Mouse (Mus musculus) activated CD4-positive, CD25-positive, alpha-beta regulatory T cell, adult 4 months (primary cell): Measurements from ENCODE around the gene Slc12a5. TPM values are rescaled to one million over a fixed set of nuclear protein-coding genes. Genes with fewer than 3 reads are reported as not detected.

Experiments used
- ATAC-seq: one replicate; pipeline ENCODE4 v1.8.0; 2017
- polyA plus RNA-seq, 2 experiments: library from polyadenylated mRNA; unstranded; fragments of 100-300 nt; shearing (Covaris generic); gene quantifications; one replicate each; pipeline ENCODE4 v1.2.1; 2017

Slc12a5 gene
- polyA plus RNA-seq, 2 experiments from 2014 or later, result 0.34 TPM; not detected in 1

DNA sequence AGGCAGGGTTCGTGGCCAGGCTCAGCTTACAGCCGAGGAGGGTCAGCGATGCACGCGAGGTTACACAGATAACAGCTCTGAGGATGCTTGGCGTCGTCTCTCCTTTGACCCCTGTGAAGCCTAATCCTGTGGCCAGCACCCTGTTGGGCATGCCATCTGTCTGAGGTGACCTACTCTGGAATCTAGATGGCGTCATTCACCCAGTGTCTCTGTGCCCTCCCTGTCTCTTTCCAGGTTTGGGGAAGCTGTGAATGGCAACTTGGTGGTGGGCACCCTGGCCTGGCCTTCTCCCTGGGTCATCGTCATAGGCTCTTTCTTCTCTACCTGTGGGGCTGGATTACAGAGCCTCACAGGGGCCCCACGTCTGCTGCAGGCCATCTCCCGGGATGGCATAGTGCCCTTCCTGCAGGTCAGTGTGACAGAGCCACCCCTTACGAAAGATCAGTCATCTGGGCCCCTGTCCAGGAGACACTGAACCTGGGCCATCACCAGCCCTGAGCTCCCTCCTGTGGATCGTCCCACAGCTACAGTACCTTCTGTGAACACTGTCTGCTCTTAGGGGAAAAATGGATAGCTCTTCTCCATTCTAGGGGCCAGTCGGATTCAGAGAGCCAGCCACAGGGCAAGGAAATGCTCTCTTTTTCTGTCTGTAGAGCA lies 25.9 kb downstream of the Slc12a5 start:
- ATAC-seq, result no peak

DNA sequence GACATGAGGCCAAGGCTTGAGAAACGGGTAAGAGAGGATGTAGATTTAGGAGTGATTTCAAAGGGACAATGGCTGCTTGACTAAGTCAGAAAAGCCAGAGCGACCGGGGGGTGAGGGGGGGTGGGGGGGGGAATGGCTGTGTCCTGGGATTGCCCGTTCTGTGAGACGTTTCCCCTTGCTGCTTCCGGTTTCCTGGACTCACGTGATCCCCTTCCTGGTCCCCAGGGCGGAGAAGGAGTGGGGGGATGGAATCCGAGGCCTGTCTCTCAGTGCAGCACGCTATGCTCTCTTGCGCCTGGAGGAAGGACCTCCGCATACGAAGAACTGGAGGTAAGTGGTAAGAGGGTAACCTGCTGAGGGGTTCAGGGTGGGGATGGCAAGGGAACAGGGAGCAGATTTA lies 28.2 kb downstream of the Slc12a5 start:
- ATAC-seq, result no peak

DNA sequence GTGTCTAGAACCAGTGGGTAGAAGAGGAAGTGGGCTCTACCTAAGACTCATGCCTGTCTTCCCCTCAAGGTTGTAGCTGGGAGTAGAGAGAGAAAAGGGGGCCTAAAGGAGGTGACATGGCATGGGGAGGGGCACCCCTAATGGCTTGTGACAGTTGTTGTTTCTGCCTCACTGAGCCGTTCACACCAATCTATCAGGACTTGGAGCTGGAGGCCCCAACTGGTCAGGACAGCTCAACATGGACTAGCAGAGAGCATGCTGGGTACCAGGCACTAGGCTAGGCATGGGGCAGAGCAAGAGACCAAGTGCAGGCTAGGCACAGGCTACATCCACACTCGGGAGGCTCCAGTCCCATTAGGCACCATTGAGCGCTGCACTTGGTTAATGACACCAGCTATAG lies 30.5 kb downstream of the Slc12a5 start:
- no peak for ATAC-seq

DNA sequence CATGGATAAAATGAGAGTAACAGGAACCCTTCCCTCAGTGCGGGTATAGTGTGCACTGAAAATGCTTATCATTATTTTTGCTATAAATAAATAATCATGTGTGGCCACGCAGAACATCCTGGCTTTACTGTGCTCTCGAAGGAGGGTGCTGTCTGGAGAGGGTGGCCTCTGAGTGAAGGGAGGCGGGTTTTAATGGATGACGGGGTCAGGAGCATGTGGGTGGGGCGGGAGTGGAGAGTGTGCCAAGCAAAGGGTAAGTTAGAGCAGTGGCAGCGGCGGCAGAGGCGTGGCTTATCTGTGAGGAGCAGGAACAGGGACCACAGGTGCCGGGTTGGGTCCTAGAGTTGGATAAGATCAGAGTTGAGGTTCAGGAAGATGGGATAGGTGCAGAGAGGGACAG lies 31.2 kb downstream of the Slc12a5 start:
- no peak for ATAC-seq

DNA sequence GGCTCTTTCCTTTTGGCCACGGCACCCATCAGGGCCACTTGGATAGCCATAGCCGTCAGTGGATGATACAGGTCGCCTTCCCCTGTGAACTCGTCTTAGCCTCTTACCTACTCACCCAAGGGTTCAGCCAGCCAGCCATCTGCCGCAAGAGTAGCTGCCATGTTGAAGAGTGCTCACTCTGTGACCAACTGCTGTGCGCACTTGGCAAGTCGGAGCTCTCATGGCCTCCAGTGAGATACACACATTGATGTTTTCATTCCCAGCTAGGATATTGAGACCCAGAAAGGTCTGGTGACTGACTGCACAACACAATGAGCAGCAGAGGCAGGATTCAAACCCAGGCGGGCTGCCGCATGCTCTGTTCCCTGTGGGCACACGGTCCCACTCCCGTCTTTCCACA lies 33.6 kb downstream of the Slc12a5 start:
- no peak for ATAC-seq

DNA sequence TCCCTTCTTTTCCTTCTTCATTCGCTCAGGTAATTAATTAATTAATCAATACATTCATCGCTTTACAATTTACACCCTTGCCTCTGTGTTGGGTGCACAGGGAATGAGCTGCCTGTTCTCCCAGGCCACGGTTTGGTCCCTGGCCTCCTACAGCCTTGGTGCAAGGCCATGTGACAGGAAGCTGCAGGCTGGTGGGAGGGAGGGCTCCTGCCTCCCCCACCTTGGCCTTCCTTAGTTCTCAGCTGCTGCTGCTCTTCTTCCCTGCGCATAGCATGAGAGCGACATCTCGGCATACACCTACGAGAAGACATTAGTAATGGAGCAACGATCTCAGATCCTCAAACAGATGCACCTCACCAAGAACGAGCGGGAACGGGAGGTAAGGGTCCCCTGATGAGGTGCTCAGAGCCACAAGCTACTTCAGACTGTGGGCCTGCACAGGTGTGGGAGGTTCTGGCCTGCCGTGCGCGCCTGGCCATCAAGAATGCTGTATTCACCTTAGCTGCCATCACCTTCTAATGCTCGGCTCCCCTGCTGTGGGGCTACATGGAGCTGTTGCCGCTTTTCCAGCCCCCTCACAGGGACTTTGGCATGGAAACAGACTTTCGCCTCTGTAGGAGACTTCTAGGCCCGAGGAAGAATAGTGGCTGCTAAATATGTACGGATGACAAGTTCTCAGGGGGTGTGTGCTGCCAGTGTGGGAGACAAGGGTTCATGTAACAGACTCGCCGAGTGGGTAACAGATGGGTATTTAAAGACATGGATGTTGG lies 34.2 kb downstream of the Slc12a5 start:
- ATAC-seq, result no peak

DNA sequence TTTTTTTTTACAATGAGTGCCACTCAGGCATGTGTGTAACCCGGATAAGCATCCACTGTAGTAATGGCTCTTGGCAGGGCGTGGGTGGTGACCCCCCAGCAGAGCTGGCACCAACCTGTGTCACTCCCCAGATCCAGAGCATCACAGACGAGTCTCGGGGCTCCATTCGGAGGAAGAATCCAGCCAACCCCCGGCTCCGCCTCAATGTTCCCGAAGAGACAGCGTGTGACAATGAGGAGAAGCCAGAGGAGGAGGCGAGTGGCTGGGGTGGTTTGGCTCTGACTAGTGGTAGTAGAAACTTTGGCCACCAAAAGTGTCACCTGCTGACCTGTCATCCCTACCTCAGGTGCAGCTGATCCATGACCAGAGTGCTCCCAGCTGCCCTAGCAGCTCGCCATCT lies 35.4 kb downstream of the Slc12a5 start:
- no peak for ATAC-seq

DNA sequence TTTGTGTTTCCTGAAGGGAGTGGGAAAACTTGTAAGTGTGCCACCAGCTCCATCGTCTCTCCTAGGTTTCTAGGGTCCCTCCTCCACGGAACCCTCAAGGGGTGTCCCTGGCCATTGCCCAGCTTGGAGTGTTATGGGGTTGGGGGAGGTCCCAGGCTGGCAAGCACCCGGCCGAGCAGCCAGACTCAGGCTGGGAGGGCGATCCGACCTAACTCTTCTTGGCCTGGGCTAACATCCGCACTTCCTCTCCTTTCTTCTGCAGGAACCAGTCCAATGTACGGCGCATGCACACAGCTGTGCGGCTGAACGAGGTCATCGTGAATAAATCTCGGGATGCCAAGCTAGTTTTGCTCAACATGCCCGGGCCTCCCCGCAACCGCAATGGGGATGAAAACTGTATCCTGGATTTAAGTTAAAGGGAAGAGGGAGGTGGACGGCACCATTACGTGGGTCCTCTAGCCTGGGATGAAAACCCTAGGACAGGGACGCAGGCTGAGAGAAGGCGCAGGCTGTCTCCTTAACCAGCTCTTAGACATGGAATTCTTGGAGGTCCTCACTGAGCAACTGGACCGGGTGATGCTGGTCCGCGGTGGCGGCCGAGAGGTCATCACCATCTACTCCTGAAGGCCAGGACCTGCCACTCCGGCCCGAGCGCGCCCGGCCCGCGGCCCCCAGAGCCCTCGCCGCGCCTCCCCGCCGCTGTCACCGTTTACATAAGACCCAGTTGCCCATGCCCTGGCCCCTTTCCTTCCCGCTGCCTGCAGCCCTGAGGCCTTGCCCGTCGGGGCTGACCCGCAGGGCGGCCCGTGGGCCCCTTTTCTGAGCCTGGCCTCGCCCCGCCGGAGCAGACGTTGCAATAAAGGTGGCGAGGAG lies 36.5 kb downstream of the Slc12a5 start:
- no peak for ATAC-seq

DNA sequence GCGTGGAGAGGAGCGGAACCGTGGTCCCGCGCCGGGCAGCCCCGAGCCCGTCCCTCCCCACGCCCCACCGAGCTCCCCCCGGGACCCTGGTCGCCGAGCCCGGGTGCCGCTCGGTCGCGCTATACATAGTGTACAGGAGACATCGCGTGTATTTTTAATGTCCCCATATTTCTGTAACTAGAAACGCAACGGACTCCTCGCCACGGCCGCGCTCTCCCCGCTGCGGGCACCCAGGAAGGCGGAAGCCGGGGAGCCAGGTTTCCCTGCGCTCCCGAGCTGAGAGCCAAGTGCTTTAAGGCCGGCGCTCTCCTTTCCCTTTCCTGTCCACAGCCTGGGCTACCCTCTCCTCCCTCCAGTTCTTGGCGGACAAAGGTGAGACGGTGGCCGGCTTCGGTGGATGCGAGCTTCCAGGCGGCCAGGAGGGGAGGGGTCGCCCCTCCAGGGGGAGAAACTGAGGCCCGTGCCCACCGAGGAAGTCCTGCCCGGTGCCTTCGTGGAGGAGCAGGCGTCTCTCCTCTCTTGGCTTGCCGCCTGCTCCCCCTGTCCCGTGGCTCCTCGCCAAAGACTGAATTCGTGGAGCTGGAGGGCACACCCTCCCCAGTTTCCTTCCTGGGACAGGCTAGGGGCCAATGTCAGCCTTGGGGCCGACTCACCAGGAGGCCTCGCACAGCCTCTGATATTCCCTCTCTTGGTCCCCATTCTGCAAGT lies 37.3 kb downstream of the Slc12a5 start:
- ATAC-seq, result no peak

DNA sequence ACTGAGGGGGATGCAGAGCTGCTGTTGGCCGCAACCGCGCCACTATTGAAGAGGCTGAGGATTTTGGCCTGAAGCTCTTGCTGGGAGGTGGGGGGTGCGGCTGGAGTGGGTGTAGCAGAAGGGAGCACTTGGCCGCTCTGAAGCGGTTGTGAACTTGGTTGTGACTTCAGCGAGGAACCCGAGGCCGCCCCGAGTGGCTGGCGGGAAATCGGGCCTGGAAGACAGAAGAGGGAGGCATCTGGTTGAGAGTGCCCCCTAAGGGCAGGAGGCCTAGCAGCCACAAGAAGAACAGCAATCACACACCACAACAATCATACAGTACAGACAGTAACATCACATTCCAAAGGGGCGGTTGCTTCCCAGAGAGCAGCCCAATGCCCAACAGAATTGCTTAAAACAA lies 41.4 kb downstream of the Slc12a5 start:
- ATAC-seq, result no peak

DNA sequence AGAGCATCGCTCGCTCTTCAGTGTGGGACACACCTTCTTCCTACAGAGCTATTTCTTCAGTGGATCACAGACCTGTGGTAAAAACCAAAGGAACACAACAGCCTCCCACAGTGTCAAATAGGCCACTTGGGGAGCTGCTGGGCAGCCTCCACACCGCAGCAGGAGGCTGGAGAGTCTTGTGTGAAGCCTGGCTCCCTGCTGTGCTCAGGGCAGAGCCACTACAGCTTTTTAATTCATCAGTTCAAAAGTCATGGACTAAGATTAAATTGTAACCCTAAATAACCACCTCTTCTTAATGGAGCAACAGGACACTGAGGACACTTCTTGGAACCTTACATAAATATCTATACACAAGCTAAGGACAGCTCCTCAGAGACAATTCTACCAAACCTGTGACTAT lies 42.5 kb downstream of the Slc12a5 start:
- no peak for ATAC-seq

DNA sequence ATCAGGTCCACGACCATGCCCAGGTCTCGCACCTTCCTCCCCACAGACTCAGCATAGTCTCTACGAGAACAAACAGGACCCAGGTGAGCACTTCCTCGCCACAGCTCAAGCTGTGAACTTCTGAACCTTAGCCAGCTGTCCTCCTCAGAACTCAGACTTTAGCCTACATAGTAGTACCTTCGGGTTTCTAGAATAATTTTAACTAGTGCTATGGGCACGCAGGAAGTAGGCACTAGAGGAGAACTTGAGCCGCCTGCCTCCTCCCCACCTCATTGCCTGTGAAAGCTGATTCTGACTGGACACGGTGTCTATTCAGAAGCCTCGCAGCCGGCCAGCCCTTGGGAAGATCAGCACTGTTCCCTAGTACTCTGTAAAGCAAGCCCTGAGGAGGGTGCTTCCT lies 43.6 kb downstream of the Slc12a5 start:
- no peak for ATAC-seq

DNA sequence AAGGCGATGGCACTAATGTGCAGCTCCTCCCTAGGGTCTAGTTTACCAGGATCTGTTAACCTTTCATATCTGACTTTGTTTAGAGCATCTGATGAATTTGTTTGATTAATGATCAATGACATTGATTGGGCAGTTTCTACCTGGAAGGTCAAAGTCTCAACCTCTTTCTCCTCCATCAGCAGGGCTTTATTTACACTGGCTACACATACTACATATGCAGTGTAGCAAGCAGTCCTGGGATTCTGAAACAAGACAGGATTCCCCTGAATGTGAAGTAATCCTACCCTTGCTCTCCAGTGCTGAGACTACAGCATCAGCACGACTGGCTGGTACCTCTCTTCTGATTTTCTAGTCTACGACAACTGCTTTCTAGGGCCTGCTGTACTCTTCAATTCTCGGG lies 46.2 kb downstream of the Slc12a5 start:
- no peak for ATAC-seq

DNA sequence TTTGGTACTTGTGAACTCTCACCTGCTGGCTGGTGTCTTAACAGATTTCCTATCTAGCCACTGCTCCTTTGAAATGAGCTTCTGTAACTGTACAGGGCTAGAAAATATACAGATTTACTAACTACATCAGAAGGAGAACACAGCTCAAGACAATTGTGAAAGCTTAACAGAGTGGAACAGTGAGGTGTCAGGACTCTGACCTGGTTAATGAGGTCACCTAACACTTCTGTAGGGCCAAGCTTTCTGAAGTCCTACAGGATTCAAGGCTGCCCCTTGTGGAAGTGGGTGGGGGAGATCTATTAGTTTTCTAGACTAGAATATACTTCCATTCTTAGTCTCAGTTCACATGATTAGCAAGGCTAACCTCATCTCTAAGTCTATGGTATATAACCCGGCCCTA lies 47.4 kb downstream of the Slc12a5 start:
- ATAC-seq, result no peak

DNA sequence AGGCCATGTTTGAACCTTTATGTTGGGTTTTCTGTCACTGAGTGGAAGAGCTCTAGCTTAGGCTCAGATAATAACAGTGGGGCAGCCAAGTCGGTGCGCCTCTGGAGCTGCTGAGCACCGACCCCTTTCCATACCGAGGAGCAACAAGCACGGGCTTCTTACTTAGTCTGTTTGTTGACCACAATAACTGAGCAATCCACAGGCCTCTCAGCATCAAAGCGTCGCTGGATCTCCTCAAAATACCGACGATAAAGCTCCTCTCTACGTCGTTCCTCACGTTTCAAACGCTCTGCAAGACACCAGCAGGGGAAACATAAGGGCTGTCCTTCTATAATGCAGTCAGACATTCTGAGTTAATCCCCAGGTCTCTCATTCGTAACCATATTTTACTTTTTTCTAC lies 48.6 kb downstream of the Slc12a5 start:
- no peak for ATAC-seq

DNA sequence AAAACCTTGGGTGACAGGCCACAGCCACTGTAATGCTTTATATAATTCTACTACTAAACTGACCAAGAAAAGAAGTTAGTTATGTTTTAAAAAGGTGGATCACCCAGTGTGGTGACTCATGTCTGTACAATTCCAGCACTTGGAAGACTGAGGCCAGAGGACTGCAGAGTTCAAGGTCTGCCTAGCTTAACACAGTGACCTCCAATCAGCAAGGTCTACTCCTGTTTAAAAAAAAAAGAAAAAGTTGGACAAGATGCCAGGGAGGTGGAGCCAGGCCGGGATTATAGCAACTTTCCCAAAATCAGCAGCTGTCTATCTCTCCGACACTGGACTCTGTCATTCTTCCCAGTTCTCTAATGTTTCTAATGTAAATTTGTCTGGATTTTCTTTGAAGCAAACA lies 49.0 kb downstream of the Slc12a5 start:
- ATAC-seq, result no peak

DNA sequence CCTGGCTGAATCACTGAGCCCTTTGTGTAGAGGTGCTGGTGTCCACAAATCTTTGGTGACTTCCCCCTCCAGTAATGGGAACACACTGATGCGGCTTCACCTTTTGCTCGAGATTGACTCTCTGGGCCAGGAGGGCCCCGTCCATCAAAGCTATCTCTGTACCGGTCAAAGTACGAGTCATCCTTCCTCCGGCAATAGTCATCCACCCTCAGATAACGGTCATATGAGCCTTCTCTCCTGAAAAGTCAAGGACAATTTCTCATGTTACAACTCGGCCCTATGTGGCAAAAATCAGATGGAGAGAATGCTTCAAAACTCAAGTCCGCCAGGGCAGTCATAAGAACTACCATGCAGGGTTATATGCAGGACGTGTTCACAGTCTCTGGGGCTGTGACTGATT lies 49.7 kb downstream of the Slc12a5 start:
- no peak for ATAC-seq

DNA sequence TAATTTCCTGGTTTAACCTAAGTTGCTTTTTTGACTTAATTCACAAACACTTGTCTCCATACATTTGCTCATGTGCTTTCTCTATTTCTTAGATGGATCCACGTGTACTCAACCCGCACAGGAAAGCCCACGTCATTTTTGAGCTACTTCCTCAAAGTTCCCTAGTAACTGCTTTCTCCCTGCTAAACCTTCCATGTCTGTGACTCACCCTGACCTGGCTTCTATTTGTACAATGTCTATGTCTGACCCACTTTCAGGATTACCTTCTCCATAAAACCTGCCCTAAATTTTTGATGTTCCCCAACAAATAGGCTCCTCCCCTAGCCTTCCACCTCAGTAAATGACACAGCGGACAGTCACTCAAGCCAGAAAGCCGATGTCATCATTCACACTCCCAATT lies 54.3 kb downstream of the Slc12a5 start:
- no peak for ATAC-seq

DNA sequence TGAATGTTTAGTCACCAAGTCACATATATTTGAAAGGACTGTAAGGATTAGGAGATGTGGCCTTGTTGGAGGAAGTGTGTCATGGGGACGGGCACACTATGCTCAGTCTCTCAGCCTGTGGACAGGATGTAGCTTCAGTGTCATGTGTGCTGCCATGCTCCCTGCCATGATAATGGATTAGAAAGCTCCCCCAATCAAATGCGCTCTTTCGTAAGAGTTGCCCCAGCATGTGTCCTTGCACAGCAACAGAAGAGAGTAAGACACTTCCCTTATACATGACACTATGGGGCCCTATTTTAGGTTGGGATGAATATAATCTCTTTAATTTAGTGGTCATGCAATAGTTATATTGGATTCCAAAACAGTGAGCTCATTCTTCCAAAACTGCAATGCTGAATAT lies 59.9 kb downstream of the Slc12a5 start:
- no peak for ATAC-seq

DNA sequence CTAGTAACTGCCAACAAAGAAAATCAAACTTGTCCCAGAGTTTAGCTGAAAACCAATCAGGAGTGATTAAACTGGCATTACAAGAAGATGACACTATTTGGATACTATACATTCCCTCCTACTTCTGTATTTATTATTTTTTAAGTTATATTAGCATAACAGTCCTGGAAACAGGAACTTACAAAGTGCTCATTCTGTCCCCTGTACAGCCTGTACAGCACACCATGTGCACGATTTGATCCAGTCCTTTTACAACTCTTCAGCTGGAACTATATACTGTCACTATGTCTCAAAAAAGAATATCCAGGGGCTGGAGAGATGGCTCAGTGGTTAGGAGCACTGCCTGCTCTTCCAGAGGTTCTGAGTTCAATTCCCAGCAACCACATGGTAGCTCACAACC lies 66.6 kb downstream of the Slc12a5 start:
- no peak for ATAC-seq

DNA sequence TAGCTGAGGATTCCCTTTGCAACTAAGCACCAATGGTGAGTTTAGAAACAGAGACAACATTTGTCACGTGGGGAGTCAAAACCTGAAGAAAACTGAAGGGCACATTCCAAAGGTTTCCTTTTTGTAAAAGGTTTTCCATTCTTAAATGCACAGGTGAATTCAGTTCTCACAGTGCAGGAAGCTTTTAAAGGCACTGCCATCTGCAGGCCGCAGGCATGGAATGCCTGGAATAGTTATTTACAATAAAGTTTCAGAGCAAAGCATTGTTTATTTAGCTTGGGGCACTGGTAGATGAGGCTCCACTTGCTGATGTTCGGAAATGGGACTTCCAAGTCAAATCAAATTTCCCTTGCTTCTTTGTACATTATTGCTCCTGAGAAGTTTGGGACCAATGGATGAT lies 71.9 kb downstream of the Slc12a5 start:
- ATAC-seq, result no peak

DNA sequence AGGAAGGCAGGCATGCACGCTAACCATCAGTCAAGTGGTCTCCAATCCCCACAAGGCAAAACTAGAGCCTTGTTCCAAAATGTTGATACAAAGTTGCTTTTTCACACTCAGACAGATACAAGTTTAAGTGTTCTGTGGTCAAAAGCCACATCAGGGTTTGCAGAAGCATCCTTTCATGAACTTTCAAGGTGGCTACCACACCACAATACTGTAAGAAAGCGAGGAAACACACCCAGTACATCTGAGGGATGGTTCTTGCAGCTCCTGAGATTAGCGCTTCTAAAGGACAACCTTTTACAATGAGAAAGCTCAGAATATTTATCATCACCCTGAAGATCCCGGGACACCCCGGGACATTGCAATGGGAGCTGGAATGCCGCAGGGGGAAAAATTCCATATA lies 72.7 kb downstream of the Slc12a5 start:
- ATAC-seq, result no peak
